Mouse (Mus musculus) duodenum, adult 2 months (tissue): ENCODE results near the gene Zbtb4. TPM values are rescaled to one million over a fixed set of nuclear protein-coding genes. Genes with fewer than 3 reads are reported as not detected.

Experiments used
- polyA plus RNA-seq: library from polyadenylated mRNA; depleted of rRNA; stranded (reverse); fragments of >200 nt; gene quantifications from 2 replicates; pipeline ENCODE4 v1.2.3, GENCODE M21; 2012; ENCODE audit warnings: low replicate concordance; rRNA removed

Zbtb4 gene
- polyA plus RNA-seq: 7.0 and 19.2 TPM in 2 replicates

GRCm38 (mm10) chr11:69765221-69766125, at the start of gene Zbtb4:
Zbtb4 (plus strand) TSS chr11:69765912.

GRCm38 (mm10) chr11:69758478-69758970, 7.2 kb upstream of the Zbtb4 start, which contains the start of gene Polr2a:
Polr2a (minus strand) TSS chr11:69758637.

DNA sequence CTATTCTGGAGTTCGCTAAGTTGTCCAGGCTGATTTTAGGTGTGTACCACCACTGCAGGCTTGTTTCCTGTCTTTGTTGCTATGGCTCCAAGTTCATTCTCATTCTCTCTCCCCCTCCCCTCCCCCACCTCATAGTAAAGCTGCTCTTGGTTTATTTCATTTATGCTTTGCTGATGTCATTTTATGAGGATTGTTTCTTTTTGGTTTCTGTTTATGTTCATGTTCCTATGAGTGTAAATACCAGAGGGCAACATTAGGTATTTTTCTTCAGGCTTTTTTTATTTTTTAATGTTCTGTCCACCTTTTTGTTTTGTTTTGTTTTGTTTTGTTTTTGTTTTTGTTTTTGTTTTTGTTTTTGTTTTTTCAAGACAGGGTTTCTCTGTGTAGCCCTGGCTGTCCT, 3.8 kb upstream of the Zbtb4 start, which contains the start of gene Slc35g3:
Slc35g3 (minus strand) TSS at position 101 of the 400 bp plus-strand sequence.

GRCm38 (mm10) chr11:69795168-69795982, 29.7 kb downstream of the Zbtb4 start, which contains the start of gene Chrnb1:
Chrnb1 (minus strand) TSS chr11:69795943.

GRCm38 (mm10) chr11:69801379-69801977, 35.8 kb downstream of the Zbtb4 start, which contains the start of gene Fgf11:
Fgf11 (minus strand) TSS chr11:69801857.

GRCm38 (mm10) chr11:69804972-69805909, 39.5 kb downstream of the Zbtb4 start, which contains the start of gene Tmem102:
Tmem102 (minus strand) TSS chr11:69805624.

GRCm38 (mm10) chr11:69815155-69815554, 49.4 kb downstream of the Zbtb4 start, which contains the start of gene Gm39566:
Gm39566 (minus strand) TSS chr11:69815298.

DNA sequence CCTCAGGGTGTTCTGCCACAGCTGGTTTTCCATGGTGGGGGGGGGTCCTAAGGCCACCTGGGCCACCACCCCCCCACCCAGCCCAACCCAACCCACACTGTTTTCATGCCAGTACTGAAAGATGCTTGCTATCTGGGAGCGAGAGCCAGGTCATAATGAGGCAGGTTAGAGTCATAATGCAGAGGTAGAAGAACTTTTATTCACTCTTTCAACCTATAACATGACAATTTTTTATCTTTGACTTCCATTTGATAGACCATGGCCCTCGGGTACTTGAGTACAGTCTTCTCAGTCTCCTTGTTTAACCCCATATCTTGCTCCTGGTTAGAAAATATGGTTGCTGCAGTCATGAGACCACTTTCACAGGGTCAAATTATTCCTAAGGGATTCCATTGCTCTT, 52.7 kb downstream of the Zbtb4 start, which contains the start of gene Spem2:
Spem2 (minus strand) TSS at position 101 of the 400 bp plus-strand sequence.

GRCm38 (mm10) chr11:69822080-69822479, 56.4 kb downstream of the Zbtb4 start, which contains the start of gene Spem1:
Spem1 (minus strand) TSS chr11:69822180.

Other genes with a start within 250 kb of the Zbtb4 start
- gene Dnah2, start 216.8 kb upstream of the Zbtb4 start, polyA plus RNA-seq: 0.49 and 0.59 TPM in 2 replicates
- 1.4 and 1.6 TPM in 2 replicates for gene Efnb3, start 205.7 kb upstream of the Zbtb4 start, polyA plus RNA-seq
- gene Wrap53, start 185.7 kb upstream of the Zbtb4 start, polyA plus RNA-seq: 20.1 and 31.7 TPM in 2 replicates
- 44.5 and 49.2 TPM in 2 replicates for gene Trp53, start 185.6 kb upstream of the Zbtb4 start, polyA plus RNA-seq
- 3.0 and 5.0 TPM in 2 replicates for gene Atp1b2, start 160.0 kb upstream of the Zbtb4 start, polyA plus RNA-seq
- not detected in 2 replicates for gene Shbg, start 148.0 kb upstream of the Zbtb4 start, polyA plus RNA-seq
- gene Sat2, start 143.9 kb upstream of the Zbtb4 start, polyA plus RNA-seq: 1.4 TPM in 2 replicates
- gene Fxr2, start 132.9 kb upstream of the Zbtb4 start, polyA plus RNA-seq: 37.9 and 40.8 TPM in 2 replicates
- gene Sox15, start 110.6 kb upstream of the Zbtb4 start, polyA plus RNA-seq: 0.26 TPM in 1 of 2 replicates, not detected in the other
- 184 and 214 TPM in 2 replicates for gene Mpdu1, start 103.3 kb upstream of the Zbtb4 start, polyA plus RNA-seq
- 20.5 and 25.2 TPM in 2 replicates for gene Cd68, start 99.8 kb upstream of the Zbtb4 start, polyA plus RNA-seq
- gene Eif4a1, start 93.5 kb upstream of the Zbtb4 start, polyA plus RNA-seq: 71.8 and 97.2 TPM in 2 replicates
- 15.6 and 17.3 TPM in 2 replicates for gene Senp3, start 83.8 kb upstream of the Zbtb4 start, polyA plus RNA-seq
- 11.1 and 13.6 TPM in 2 replicates for gene Tnfsf13, start 80.1 kb upstream of the Zbtb4 start, polyA plus RNA-seq
- 17.8 and 19.2 TPM in 2 replicates for gene Tnfsf12, start 70.1 kb upstream of the Zbtb4 start, polyA plus RNA-seq
- 3.7 and 4.7 TPM in 2 replicates for gene Tnfsfm13, start 69.8 kb upstream of the Zbtb4 start, polyA plus RNA-seq
- 22.0 and 29.9 TPM in 2 replicates for gene Polr2a, start 7.3 kb upstream of the Zbtb4 start, polyA plus RNA-seq
- 0.13 TPM in 1 of 2 replicates, not detected in the other for gene Slc35g3, start 3.9 kb upstream of the Zbtb4 start, polyA plus RNA-seq
- gene Chrnb1, start 30.0 kb downstream of the Zbtb4 start, polyA plus RNA-seq: 3.8 and 6.8 TPM in 2 replicates
- gene Fgf11, start 35.9 kb downstream of the Zbtb4 start, polyA plus RNA-seq: 2.7 and 6.1 TPM in 2 replicates
- gene Tmem102, start 39.7 kb downstream of the Zbtb4 start, polyA plus RNA-seq: 44.7 and 80.5 TPM in 2 replicates
- not detected in 2 replicates for gene Gm39566, start 49.4 kb downstream of the Zbtb4 start, polyA plus RNA-seq
- gene Spem2, start 52.6 kb downstream of the Zbtb4 start, polyA plus RNA-seq: not detected in 2 replicates
- gene Spem1, start 56.3 kb downstream of the Zbtb4 start, polyA plus RNA-seq: 0.09 and 0.13 TPM in 2 replicates
- gene Nlgn2, start 71.9 kb downstream of the Zbtb4 start, polyA plus RNA-seq: 6.9 and 15.5 TPM in 2 replicates
- 102 and 130 TPM in 2 replicates for gene Tmem256, start 72.6 kb downstream of the Zbtb4 start, polyA plus RNA-seq
- gene Plscr3, start 80.5 kb downstream of the Zbtb4 start, polyA plus RNA-seq: 39.3 and 58.9 TPM in 2 replicates
- 34.8 and 47.5 TPM in 2 replicates for gene Tnk1, start 92.8 kb downstream of the Zbtb4 start, polyA plus RNA-seq
- not detected in 2 replicates for gene Tmem95, start 112.1 kb downstream of the Zbtb4 start, polyA plus RNA-seq
- 2.0 and 2.3 TPM in 2 replicates for gene Kctd11, start 115.5 kb downstream of the Zbtb4 start, polyA plus RNA-seq
- 7.4 and 13.8 TPM in 2 replicates for gene Acap1, start 129.6 kb downstream of the Zbtb4 start, polyA plus RNA-seq
- gene 2810408A11Rik, start 135.1 kb downstream of the Zbtb4 start, polyA plus RNA-seq: 2.1 and 3.0 TPM in 2 replicates
- gene Neurl4, start 135.2 kb downstream of the Zbtb4 start, polyA plus RNA-seq: 20.1 and 23.0 TPM in 2 replicates
- 106 and 110 TPM in 2 replicates for gene Gps2, start 148.0 kb downstream of the Zbtb4 start, polyA plus RNA-seq
- gene Eif5a, start 156.0 kb downstream of the Zbtb4 start, polyA plus RNA-seq: 196 and 222 TPM in 2 replicates
- gene Ybx2, start 169.9 kb downstream of the Zbtb4 start, polyA plus RNA-seq: 10.8 and 28.6 TPM in 2 replicates
- gene Slc2a4, start 182.3 kb downstream of the Zbtb4 start, polyA plus RNA-seq: 15.5 and 23.7 TPM in 2 replicates
- 294 and 1,474 TPM in 2 replicates for gene Cldn7, start 198.9 kb downstream of the Zbtb4 start, polyA plus RNA-seq
- gene Ctdnep1, start 215.2 kb downstream of the Zbtb4 start, polyA plus RNA-seq: 85.4 and 132 TPM in 2 replicates
- gene Elp5, start 216.6 kb downstream of the Zbtb4 start, polyA plus RNA-seq: 38.1 and 39.2 TPM in 2 replicates
- 200 and 478 TPM in 2 replicates for gene Gabarap, start 225.2 kb downstream of the Zbtb4 start, polyA plus RNA-seq
- gene Phf23, start 229.9 kb downstream of the Zbtb4 start, polyA plus RNA-seq: 8.8 and 9.4 TPM in 2 replicates
- 5.5 and 7.4 TPM in 2 replicates for gene Dvl2, start 234.7 kb downstream of the Zbtb4 start, polyA plus RNA-seq
- gene Acadvl, start 249.5 kb downstream of the Zbtb4 start, polyA plus RNA-seq: 124 and 125 TPM in 2 replicates